In the genomic region with DNA sequence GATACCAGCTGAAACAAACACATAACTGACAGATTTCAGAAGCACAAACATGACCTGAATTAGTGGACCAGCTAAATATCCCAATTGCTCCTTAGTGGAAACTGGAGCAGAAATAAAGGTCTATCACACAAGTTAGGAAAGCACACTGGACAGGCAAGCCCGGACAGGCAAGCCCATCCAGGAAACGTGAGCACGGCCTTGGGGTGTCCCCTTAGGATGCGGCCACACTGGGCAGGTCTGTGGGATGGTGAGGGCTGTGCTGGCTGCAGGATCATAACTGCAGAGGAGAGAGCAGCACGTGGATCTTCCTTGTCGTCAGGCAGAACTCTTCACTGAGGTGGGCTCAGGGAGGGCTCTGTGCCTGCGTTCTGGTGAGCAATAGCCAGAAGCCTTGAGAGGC, we compare ENCODE assay signal across 31 mouse cellular contexts. TPM values are rescaled to one million over a fixed set of nuclear protein-coding genes. Genes with fewer than 3 reads are reported as not detected.
"Had no signal": no experiment of that assay in that cellular context is flagged by ENCODE, and none has a peak within 500 bp of the region (broad histone marks: within the 10 kb centered on the region; RNA-seq: fewer than 3 reads in every experiment).

A gene (plus strand): TSS at position 301 of the 400 bp plus-strand sequence.

- H3K4me1 ChIP-seq: heart, embryonic 13.5 days; heart, embryonic 15.5 days; hindbrain, embryonic 10.5 days; hindbrain, embryonic 12.5 days; hindbrain, embryonic 15.5 days; intestine, embryonic 15.5 days; limb, embryonic 10.5 days; limb, embryonic 12.5 days; liver, embryonic 13.5 days had no signal

- H3K4me2 ChIP-seq: heart, embryonic 13.5 days; heart, embryonic 15.5 days; hindbrain, embryonic 12.5 days; hindbrain, embryonic 15.5 days; intestine, embryonic 15.5 days; limb, embryonic 12.5 days; liver, embryonic 11.5 days; liver, embryonic 13.5 days had no signal

- H3K4me3 ChIP-seq: gastrocnemius, adult 2 months; heart, embryonic 10.5 days; heart, embryonic 13.5 days; heart, embryonic 15.5 days; hindbrain, embryonic 10.5 days; hindbrain, embryonic 12.5 days; hindbrain, embryonic 15.5 days; intestine, embryonic 15.5 days; layer of hippocampus, adult 2 months; left cerebral cortex, adult 2 months; limb, embryonic 10.5 days; limb, embryonic 12.5 days; liver, embryonic 13.5 days had no signal

- H3K9me3 ChIP-seq: heart, embryonic 10.5 days; heart, embryonic 13.5 days; heart, embryonic 15.5 days; hindbrain, embryonic 10.5 days; hindbrain, embryonic 12.5 days; hindbrain, embryonic 15.5 days; intestine, embryonic 15.5 days; limb, embryonic 10.5 days; limb, embryonic 12.5 days; liver, embryonic 13.5 days had no signal

- H3K27ac ChIP-seq: gastrocnemius, adult 2 months; heart, embryonic 10.5 days; heart, embryonic 13.5 days; heart, embryonic 15.5 days; hindbrain, embryonic 10.5 days; hindbrain, embryonic 12.5 days; hindbrain, embryonic 15.5 days; intestine, embryonic 15.5 days; layer of hippocampus, adult 2 months; left cerebral cortex, adult 2 months; limb, embryonic 10.5 days; limb, embryonic 12.5 days; liver, embryonic 13.5 days had no signal

- H3K27me3 ChIP-seq: heart, embryonic 13.5 days; heart, embryonic 15.5 days; hindbrain, embryonic 12.5 days; hindbrain, embryonic 15.5 days; intestine, embryonic 15.5 days; limb, embryonic 12.5 days; liver, embryonic 13.5 days had no signal

- H3K9ac ChIP-seq: heart, embryonic 13.5 days; heart, embryonic 15.5 days; hindbrain, embryonic 12.5 days; hindbrain, embryonic 15.5 days; intestine, embryonic 15.5 days; limb, embryonic 12.5 days; liver, embryonic 13.5 days had no signal

- H3K36me3 ChIP-seq: heart, embryonic 10.5 days; heart, embryonic 13.5 days; heart, embryonic 15.5 days; hindbrain, embryonic 10.5 days; hindbrain, embryonic 12.5 days; hindbrain, embryonic 15.5 days; intestine, embryonic 15.5 days; limb, embryonic 10.5 days; limb, embryonic 12.5 days; liver, embryonic 13.5 days had no signal

- DNase-seq: gastrocnemius, adult 2 months; gastrocnemius, postnatal 10 days; gastrocnemius, postnatal 25 days; heart, adult 18-20 months; heart, postnatal 14 days; heart, postnatal 36 days; kidney, adult 18-20 months; kidney, adult 8-10 months; kidney, postnatal 10 days; kidney, postnatal 25 days; liver; liver, embryonic 13.5 days had no signal

- ATAC-seq: inflammation-experienced regulatory T-cells, adult 6 months; intestine, embryonic 15.5 days; intestine, postnatal 0 days had no signal

RNA-seq across cellular contexts. Expression of the gene that starts here (rescaled TPM):
- total RNA-seq: gastrocnemius, adult 2 months; gastrocnemius, postnatal 10 days; gastrocnemius, postnatal 25 days; gastrocnemius, postnatal 4 days; granulocyte monocyte progenitor cell, adult 5-6 weeks; heart, adult 18-20 months; heart, adult 8-10 months; heart, postnatal 14 days; heart, postnatal 36 days had no signal
- polyA plus RNA-seq: heart, embryonic 10.5 days; heart, embryonic 13.5 days; heart, embryonic 15.5 days; heart, postnatal 0 days; hindbrain, embryonic 10.5 days; hindbrain, embryonic 12.5 days; inflammation-experienced regulatory T-cells, adult 6 months; intestine, embryonic 15.5 days; intestine, postnatal 0 days; limb, embryonic 10.5 days; limb, embryonic 12.5 days; limb, embryonic 14.5 days; liver, embryonic 11.5 days had no signal
